Mouse (Mus musculus): ENCODE measurements around the gene Fbxo9. TPM values are rescaled to one million over a fixed set of nuclear protein-coding genes. Genes with fewer than 3 reads are reported as not detected.

Gene Fbxo9
- polyA plus RNA-seq, 1 experiment from 2014 or later = 56.9 TPM

DNA sequence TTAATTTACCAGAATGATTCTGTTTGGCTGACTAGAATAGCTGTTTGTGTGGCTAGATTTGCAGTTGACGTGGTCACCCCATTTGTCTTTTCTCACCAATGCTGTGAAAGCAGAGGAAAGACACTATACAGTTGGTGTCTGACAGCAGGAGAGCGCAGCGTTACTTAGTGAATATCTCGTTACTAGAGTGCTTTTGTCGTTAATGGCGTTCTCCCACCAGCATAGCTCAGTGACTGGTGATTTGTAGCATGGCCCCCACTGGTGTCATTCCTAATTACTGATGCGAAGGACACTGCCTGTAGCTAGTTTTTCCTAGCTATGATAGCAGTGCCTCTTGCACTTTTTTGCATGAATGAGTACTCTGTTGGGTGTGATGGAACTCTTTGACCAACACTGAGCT, 26.8 kb upstream of the Fbxo9 start:
- H3K4me1 ChIP-seq (replicated peaks; ENCODE audit: control insufficient read depth, insufficient read depth, low read length) = no peaks in the 10 kb centered on the region
- H3K4me3 ChIP-seq (replicated peaks; ENCODE audit: low read length) = no peak overlapping the region
- no peaks in the 10 kb centered on the region for H3K27me3 ChIP-seq (replicated peaks; ENCODE audit: control insufficient read depth, insufficient read depth, low read length)
- no peaks in the 10 kb centered on the region for H3K9me3 ChIP-seq (ENCODE audit: control insufficient read depth, low read length)
- H3K9ac ChIP-seq (replicated peaks; ENCODE audit: low read depth, low read length) = no peak overlapping the region
- peaks cover 17% of the 10 kb centered on the region for H3K36me3 ChIP-seq (ENCODE audit: control insufficient read depth, insufficient read depth)
- H3K27ac ChIP-seq (ENCODE audit: low read length) = no peak overlapping the region
- no peak overlapping the region for H3K4me2 ChIP-seq (ENCODE audit: low read length)
- ATAC-seq = no peak
- WGBS = 39% methylated on average over 7 of the region's 7 CpGs

DNA sequence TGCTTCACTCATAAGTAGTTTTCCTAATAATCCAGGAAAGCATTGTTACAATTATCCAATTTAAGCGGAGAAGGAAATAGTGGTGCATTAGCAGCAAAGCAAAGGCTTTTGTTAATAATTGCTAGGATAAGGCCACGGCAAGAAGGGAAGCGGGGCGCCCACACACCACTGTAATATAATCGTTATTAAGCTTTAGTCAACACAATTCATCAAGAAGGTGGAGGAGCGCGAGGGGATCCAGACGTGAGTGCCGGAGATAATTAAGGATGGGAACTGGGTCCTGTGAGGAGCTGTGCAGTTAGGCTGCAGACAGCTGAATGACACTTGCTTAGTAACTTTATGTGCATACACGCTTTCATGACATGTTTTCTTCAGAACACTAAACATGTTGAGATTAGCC, 17.8 kb upstream of the Fbxo9 start:
- Histone ChIP-seq H3K27me3 (replicated peaks; ENCODE audit: control insufficient read depth, insufficient read depth, low read length) (no peaks in the 10 kb centered on the region), H3K9ac (replicated peaks; ENCODE audit: low read depth, low read length) (no peak overlapping the region), H3K4me3 (replicated peaks; ENCODE audit: low read length) (no peak overlapping the region), H3K36me3 (ENCODE audit: control insufficient read depth, insufficient read depth) (no peaks in the 10 kb centered on the region; the same call in 1 of the 2 replicates), H3K27ac (ENCODE audit: low read length) (no peak overlapping the region), H3K4me2 (ENCODE audit: low read length) (no peak overlapping the region), H3K9me3 (ENCODE audit: control insufficient read depth, low read length) (no peaks in the 10 kb centered on the region), H3K4me1 (replicated peaks; ENCODE audit: control insufficient read depth, insufficient read depth, low read length) (peaks cover 11% of the 10 kb centered on the region)
- ATAC-seq = peak; percentile 47
- 22% methylated on average over 10 of the region's 10 CpGs for WGBS

DNA sequence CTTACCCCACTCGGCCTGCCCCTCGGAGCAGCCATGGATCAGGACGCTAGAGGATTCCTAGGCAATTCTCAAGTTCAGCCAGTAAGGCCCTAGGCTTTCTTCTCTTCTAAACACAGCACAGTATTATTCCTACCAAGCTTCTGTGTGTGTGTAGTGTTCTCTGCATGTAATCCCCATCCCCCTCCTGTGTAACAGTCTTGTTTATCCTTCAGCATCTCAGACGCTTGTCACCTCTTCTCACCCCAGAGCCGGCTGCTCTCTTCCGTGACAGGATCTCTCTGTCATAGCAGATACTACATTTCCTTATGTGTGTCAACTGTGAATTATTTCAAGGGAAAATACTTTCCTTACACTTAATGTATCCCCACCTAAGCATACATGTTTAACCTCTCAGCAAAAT, 17.1 kb upstream of the Fbxo9 start:
- H3K27me3 ChIP-seq (replicated peaks; ENCODE audit: control insufficient read depth, insufficient read depth, low read length) = no peaks in the 10 kb centered on the region
- no peak overlapping the region for H3K27ac ChIP-seq (ENCODE audit: low read length)
- no peak overlapping the region for H3K4me3 ChIP-seq (replicated peaks; ENCODE audit: low read length)
- no peak overlapping the region for H3K4me2 ChIP-seq (ENCODE audit: low read length)
- WGBS = 54% methylated on average over 6 of the region's 6 CpGs
- peak; percentile 51 for ATAC-seq
- no peaks in the 10 kb centered on the region for H3K9me3 ChIP-seq (ENCODE audit: control insufficient read depth, low read length)
- no peaks in the 10 kb centered on the region for H3K36me3 ChIP-seq (ENCODE audit: control insufficient read depth, insufficient read depth)
- peaks cover 11% of the 10 kb centered on the region for H3K4me1 ChIP-seq (replicated peaks; ENCODE audit: control insufficient read depth, insufficient read depth, low read length)
- H3K9ac ChIP-seq (replicated peaks; ENCODE audit: low read depth, low read length) = no peak overlapping the region

DNA sequence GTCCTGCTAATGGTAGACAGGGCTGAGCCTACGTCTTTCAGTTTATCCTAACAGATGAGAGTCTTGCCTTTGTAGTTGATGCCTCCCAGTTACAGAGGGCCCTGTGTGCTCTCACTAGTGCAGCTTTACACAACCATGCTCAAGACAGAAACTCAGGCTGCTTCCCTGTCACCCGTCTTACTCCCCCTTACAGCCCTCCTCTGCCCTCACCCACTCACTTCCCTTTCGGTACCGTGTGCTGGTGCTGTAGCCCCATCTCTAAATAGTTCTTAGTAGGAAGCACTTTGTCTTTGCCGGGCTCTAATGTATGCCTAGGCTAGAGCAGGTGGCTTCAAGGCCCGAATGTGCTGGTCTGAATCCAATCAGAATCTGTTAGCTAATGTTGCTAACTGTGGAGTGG, 15.4 kb upstream of the Fbxo9 start:
- no peak overlapping the region for H3K4me2 ChIP-seq (ENCODE audit: low read length)
- H3K9ac ChIP-seq (replicated peaks; ENCODE audit: low read depth, low read length) = no peak overlapping the region
- no peak overlapping the region for H3K4me3 ChIP-seq (replicated peaks; ENCODE audit: low read length)
- peaks cover 11% of the 10 kb centered on the region for H3K4me1 ChIP-seq (replicated peaks; ENCODE audit: control insufficient read depth, insufficient read depth, low read length)
- H3K36me3 ChIP-seq (ENCODE audit: control insufficient read depth, insufficient read depth) = no peaks in the 10 kb centered on the region
- no peak overlapping the region for H3K27ac ChIP-seq (ENCODE audit: low read length)
- H3K9me3 ChIP-seq (ENCODE audit: control insufficient read depth, low read length) = no peaks in the 10 kb centered on the region
- ATAC-seq = no peak
- 85% methylated on average over 6 of the region's 6 CpGs for WGBS
- H3K27me3 ChIP-seq (replicated peaks; ENCODE audit: control insufficient read depth, insufficient read depth, low read length) = no peaks in the 10 kb centered on the region

DNA sequence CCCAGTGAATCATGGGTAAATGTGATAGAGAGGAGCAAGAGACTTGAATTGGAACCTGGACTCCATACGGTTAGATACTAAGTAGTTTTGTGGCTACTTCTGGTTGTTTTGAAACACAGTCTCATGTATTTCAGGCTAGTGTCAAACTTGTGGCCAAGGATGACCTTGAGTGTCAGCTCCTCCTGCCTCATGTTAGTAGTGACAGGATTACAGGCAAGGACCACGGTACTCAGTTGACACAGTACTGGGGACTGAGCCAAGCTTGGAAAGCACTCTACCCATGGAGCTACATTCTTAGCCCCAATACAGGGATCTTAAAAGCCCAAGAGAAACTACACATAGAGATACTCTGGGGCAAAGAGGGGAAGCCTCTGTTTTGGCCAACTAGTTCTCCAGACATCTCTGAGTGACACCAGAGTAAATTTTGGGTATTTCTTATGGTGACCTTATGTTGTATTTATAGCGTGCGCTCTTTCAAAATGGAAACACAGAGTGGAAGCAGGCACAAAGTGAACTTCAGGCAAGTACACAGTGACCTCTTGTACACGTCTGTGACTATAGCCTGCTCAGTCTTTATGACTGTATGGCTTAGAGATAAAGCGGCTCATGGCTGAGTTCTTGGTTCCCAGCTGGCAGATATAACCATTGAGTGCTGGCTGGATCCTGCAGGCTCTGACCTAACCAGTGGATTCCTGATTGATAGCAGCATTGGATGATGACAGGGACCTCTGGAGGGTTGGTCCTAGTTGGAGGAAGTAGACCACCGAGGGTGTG, 14.3 kb upstream of the Fbxo9 start:
- WGBS = 95% methylated on average over 7 of the region's 7 CpGs
- H3K4me1 ChIP-seq (replicated peaks; ENCODE audit: control insufficient read depth, insufficient read depth, low read length) = peaks cover 11% of the 10 kb centered on the region
- no peak overlapping the region for H3K9ac ChIP-seq (replicated peaks; ENCODE audit: low read depth, low read length)
- no peaks in the 10 kb centered on the region for H3K9me3 ChIP-seq (ENCODE audit: control insufficient read depth, low read length)
- no peak overlapping the region for H3K4me3 ChIP-seq (replicated peaks; ENCODE audit: low read length)
- no peaks in the 10 kb centered on the region for H3K27me3 ChIP-seq (replicated peaks; ENCODE audit: control insufficient read depth, insufficient read depth, low read length)
- no peaks in the 10 kb centered on the region for H3K36me3 ChIP-seq (ENCODE audit: control insufficient read depth, insufficient read depth)
- no peak for ATAC-seq
- no peak overlapping the region for H3K27ac ChIP-seq (ENCODE audit: low read length)
- no peak overlapping the region for H3K4me2 ChIP-seq (ENCODE audit: low read length)

DNA sequence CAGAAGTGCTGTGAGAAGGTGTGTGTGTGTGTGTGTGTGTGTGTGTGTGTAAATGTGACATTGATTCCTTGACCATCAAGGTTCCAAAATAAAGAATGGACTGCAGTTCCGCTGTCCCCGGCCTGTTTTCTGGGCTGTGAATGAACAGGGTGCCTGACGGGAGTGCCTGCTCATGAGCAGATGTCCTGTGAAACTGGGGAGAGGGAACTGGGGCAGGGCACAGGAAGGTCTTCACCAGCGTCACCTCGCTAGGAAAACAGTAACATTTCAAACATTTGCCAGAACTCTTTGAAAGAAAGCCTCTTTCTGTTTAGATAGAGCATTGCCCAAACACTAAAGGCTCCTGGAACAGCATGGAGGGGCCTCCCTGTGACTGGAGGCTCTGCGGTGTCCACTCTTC, 13.1 kb upstream of the Fbxo9 start:
- ATAC-seq = no peak
- no peaks in the 10 kb centered on the region for H3K9me3 ChIP-seq (ENCODE audit: control insufficient read depth, low read length)
- peaks cover 11% of the 10 kb centered on the region for H3K4me1 ChIP-seq (replicated peaks; ENCODE audit: control insufficient read depth, insufficient read depth, low read length)
- WGBS = 67% methylated on average over 6 of the region's 6 CpGs
- H3K27ac ChIP-seq (ENCODE audit: low read length) = no peak overlapping the region
- H3K36me3 ChIP-seq (ENCODE audit: control insufficient read depth, insufficient read depth) = no peaks in the 10 kb centered on the region
- H3K9ac ChIP-seq (replicated peaks; ENCODE audit: low read depth, low read length) = no peak overlapping the region
- no peak overlapping the region for H3K4me2 ChIP-seq (ENCODE audit: low read length)
- H3K4me3 ChIP-seq (replicated peaks; ENCODE audit: low read length) = no peak overlapping the region
- H3K27me3 ChIP-seq (replicated peaks; ENCODE audit: control insufficient read depth, insufficient read depth, low read length) = no peaks in the 10 kb centered on the region

DNA sequence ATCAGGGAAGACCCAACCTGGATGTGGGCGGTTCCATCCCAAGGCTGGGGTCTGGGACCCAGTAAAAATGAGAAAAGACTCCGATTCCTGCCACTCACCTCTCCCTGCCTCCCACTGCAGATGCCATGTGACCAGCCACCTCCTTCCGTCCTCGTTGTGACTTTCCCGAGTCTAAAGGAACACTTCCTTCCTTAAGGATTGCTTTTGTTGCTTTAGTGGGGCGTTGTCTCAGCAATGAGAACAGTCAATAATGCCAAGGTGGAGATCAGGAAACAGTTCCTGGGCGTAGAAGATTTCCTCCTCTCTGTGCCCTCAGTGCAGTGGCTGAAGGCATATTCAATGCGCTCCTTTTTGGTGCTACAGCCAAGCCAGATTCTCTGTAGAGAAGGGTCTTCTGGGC, 12.5 kb upstream of the Fbxo9 start:
- Histone ChIP-seq H3K4me3 (replicated peaks; ENCODE audit: low read length) (no peak overlapping the region), H3K4me2 (ENCODE audit: low read length) (no peak overlapping the region), H3K36me3 (ENCODE audit: control insufficient read depth, insufficient read depth) (no peaks in the 10 kb centered on the region), H3K27me3 (replicated peaks; ENCODE audit: control insufficient read depth, insufficient read depth, low read length) (no peaks in the 10 kb centered on the region), H3K9me3 (ENCODE audit: control insufficient read depth, low read length) (no peaks in the 10 kb centered on the region), H3K27ac (ENCODE audit: low read length) (no peak overlapping the region), H3K9ac (replicated peaks; ENCODE audit: low read depth, low read length) (no peak overlapping the region), H3K4me1 (replicated peaks; ENCODE audit: control insufficient read depth, insufficient read depth, low read length) (peaks cover 6% of the 10 kb centered on the region)
- WGBS = 93% methylated on average over 8 of the region's 8 CpGs
- no peak for ATAC-seq

DNA sequence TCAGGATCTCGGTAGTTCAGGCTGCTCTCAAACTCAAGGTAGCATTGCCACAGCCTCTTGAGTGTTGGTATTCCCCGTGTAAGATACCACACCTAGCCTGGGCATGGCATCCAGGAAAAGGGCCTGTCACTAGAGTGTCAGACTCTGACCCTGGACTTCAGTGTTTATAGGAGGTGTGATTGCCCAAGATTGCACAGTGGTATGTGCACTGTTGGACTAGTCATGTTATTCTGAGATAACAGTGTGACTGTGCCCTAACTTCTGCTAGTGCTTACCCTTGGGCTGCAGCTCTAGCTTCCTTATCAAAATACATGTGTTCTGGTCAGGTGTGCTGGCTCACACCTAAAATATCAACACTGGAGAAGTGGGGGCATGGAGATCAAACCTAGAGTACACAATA, 8.8 kb upstream of the Fbxo9 start:
- H3K4me2 ChIP-seq (ENCODE audit: low read length) = no peak overlapping the region
- no peak overlapping the region for H3K9ac ChIP-seq (replicated peaks; ENCODE audit: low read depth, low read length)
- H3K4me1 ChIP-seq (replicated peaks; ENCODE audit: control insufficient read depth, insufficient read depth, low read length) = peaks cover 20% of the 10 kb centered on the region
- no peak for ATAC-seq
- H3K27ac ChIP-seq (ENCODE audit: low read length) = no peak overlapping the region
- no peaks in the 10 kb centered on the region for H3K36me3 ChIP-seq (ENCODE audit: control insufficient read depth, insufficient read depth)
- H3K27me3 ChIP-seq (replicated peaks; ENCODE audit: control insufficient read depth, insufficient read depth, low read length) = no peaks in the 10 kb centered on the region
- no peaks in the 10 kb centered on the region for H3K9me3 ChIP-seq (ENCODE audit: control insufficient read depth, low read length)
- 95% methylated on average over 2 of the region's 2 CpGs for WGBS
- H3K4me3 ChIP-seq (replicated peaks; ENCODE audit: low read length) = no peak overlapping the region

DNA sequence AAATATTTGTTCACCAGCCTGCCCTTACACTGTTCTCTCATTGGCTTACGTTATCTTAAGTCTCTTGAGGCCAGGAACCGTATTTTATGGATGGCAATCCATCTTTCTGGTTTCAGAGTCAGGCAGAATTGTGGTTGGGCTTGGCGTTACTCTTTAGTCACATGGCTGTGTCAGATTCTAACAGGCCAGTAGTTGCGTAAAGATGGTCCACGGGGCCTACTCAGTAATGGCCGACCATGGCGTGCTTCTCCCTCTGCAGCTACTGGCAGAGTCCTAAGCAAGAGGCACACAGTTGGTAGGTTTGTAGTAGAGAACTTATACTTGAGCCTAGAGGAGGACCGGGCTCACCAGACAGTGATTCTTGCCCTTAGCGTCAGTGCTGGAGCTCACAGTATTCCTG, 6.9 kb upstream of the Fbxo9 start:
- Histone ChIP-seq H3K27ac (ENCODE audit: low read length) (no peak overlapping the region), H3K4me3 (replicated peaks; ENCODE audit: low read length) (no peak overlapping the region), H3K36me3 (ENCODE audit: control insufficient read depth, insufficient read depth) (no peaks in the 10 kb centered on the region), H3K9me3 (ENCODE audit: control insufficient read depth, low read length) (no peaks in the 10 kb centered on the region), H3K4me1 (replicated peaks; ENCODE audit: control insufficient read depth, insufficient read depth, low read length) (peaks cover 20% of the 10 kb centered on the region), H3K9ac (replicated peaks; ENCODE audit: low read depth, low read length) (no peak overlapping the region), H3K4me2 (ENCODE audit: low read length) (no peak overlapping the region), H3K27me3 (replicated peaks; ENCODE audit: control insufficient read depth, insufficient read depth, low read length) (no peaks in the 10 kb centered on the region)
- WGBS = 97% methylated on average over 9 of the region's 9 CpGs
- ATAC-seq = no peak

DNA sequence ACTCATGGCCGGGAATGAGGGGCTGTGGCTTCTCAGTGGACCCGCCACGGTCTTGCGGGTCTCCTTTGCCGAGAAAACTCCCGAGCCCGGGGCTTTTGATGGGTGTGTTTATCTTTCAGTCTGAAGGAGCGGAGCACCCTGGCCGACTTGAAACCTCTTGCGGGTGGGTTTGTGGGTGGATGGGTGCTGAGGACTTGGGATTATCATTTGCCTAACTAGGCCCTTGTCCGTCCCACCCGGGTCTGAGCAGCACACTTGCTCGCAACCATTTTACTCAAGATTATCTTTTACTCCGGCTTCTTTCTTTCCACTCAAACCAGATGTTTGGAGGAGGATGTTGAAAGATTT, 4.6 kb upstream of the Fbxo9 start:
- 0% methylated on average over 14 of the region's 14 CpGs for WGBS

More for the DNA sequence above, 4.6 kb upstream of the Fbxo9 start:
- no peaks in the 10 kb centered on the region for H3K27me3 ChIP-seq (replicated peaks; ENCODE audit: control insufficient read depth, insufficient read depth, low read length)
- peak; percentile 27 for ATAC-seq
- peak overlapping the region; percentile 93 for H3K27ac ChIP-seq (ENCODE audit: low read length)
- H3K4me1 ChIP-seq (replicated peaks; ENCODE audit: control insufficient read depth, insufficient read depth, low read length) = peaks cover 24% of the 10 kb centered on the region
- H3K9me3 ChIP-seq (ENCODE audit: control insufficient read depth, low read length) = no peaks in the 10 kb centered on the region
- H3K4me3 ChIP-seq (replicated peaks; ENCODE audit: low read length) = peak overlapping the region; percentile 74
- no peaks in the 10 kb centered on the region for H3K36me3 ChIP-seq (ENCODE audit: control insufficient read depth, insufficient read depth)
- peak overlapping the region; percentile 71 for H3K4me2 ChIP-seq (ENCODE audit: low read length)
- H3K9ac ChIP-seq (replicated peaks; ENCODE audit: low read depth, low read length) = peak overlapping the region; percentile 98

Measured in forebrain, embryonic 16.5 days (tissue).